Mouse (Mus musculus): Measurements from ENCODE around the gene Zp3.

DNA sequence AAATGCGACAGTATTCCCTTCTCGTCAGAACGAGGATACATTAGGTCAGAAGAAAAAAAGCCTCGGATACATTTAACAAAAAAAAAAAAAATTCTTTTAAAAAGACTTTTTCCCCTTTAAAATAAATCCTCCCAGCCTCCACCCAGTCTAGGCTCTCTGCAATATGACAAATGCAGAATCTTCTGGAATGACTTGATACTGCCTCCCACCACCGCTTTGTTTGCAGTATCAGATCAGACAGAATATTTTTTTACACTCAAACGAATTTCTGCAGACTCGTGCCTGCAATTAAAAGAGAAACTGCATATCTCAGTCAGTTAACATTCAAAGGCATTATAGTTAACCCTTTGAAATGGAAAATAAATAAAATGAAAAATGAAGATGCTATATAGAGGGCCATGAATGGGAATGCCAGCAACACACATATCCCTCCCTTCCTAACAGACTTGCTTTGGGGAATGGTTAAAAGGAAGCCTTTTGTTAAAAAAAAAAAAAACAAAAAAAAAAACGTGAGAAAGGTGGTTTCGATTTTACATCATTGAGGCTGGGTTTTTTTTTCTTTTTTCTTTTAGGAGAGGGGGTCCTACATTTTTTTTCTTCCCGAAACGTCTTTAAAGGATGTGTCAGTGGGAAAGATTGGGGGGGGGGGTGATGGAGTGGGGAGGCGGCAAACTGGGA is 46.5 kb upstream of the Zp3 start:
- TF ChIP-seq CTCF (IDR thresholded peaks at IDR 0.05; ENCODE audit: low read depth) (no peak), EP300 (optimal IDR thresholded peaks at IDR 0.05) (no peak)
